ENCODE assay signal across 12 mouse cellular contexts in genomic region chr13:57311235-57311634, GRCm38 (mm10).
"Had no signal": no experiment of that assay in that cellular context is flagged by ENCODE, and none has a peak within 500 bp of the region (broad histone marks: within the 10 kb centered on the region; RNA-seq: fewer than 3 reads in every experiment).

No protein-coding gene starts in this region.

- H3K4me1 ChIP-seq: liver, embryonic 15.5 days had no signal

- ATAC-seq: intestine, embryonic 16.5 days; midbrain, embryonic 13.5 days had no signal

- H3K9me3 ChIP-seq: limb, embryonic 10.5 days; liver, embryonic 15.5 days; midbrain, embryonic 13.5 days had no signal

- H3K36me3 ChIP-seq: limb, embryonic 10.5 days; liver, embryonic 15.5 days; midbrain, embryonic 13.5 days had no signal

- H3K27ac ChIP-seq: left cerebral cortex, adult 2 months; limb, embryonic 10.5 days; liver, embryonic 15.5 days; midbrain, embryonic 13.5 days had no signal

- H3K4me3 ChIP-seq: left cerebral cortex, adult 2 months; limb, embryonic 10.5 days; liver, embryonic 15.5 days; midbrain, embryonic 13.5 days had no signal

- H3K27me3 ChIP-seq: liver, embryonic 15.5 days had no signal

- DNase-seq: kidney, adult 8-10 months; lung, embryonic 14.5 days; lung, postnatal 14 days; right cerebral cortex, postnatal 25 days; thymus, adult 18-20 months; thymus, postnatal 14 days had no signal

- H3K9ac ChIP-seq: liver, embryonic 15.5 days; lung, embryonic 14.5 days; midbrain, embryonic 13.5 days had no signal

- H3K4me2 ChIP-seq: liver, embryonic 11.5 days; liver, embryonic 15.5 days; lung, embryonic 14.5 days; midbrain, embryonic 13.5 days had no signal
